ENCODE assay signal across 19 mouse cellular contexts in the genomic region with DNA sequence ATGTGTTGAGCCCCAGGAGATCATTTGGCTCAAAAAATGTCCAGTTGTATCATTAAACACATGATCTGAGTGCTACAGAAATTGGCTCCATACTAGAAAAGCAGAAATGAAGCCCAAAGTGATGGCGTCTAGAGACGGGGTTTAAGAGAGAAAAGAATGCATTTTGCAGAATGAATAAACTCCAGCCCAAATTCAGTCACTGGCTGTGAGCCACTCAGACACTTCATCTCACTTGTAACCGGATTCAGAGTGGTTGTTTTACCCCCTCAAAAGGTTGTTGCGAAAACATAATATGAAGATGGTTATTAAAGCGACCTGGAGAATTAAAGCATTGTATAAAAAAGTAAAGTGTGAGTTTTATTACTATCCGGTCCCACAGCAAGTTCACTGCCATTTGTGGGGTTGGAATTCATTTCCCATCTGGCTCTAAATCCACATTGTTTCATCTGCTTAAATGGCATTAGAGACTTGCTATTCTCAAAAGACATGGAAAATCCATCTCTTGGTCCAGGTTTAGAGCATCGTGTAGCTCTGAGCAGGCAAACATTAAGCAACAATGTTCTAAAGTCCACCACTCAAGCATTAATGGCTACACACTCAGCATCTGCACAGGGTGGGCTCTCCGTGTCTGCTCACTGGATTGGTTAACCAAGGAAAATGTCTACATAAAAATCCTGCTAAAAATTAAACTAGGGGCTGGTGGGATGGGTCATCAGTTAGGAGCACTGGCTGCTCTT.
"Had no signal": no experiment of that assay in that cellular context is flagged by ENCODE, and none has a peak within 500 bp of the region (broad histone marks: within the 10 kb centered on the region; RNA-seq: fewer than 3 reads in every experiment).

No protein-coding gene starts in this region.

- H3K9ac ChIP-seq: liver, embryonic 13.5 days; midbrain, embryonic 13.5 days; neural tube, embryonic 12.5 days; neural tube, embryonic 15.5 days; stomach, embryonic 15.5 days had no signal

- DNase-seq: kidney, adult 18-20 months; kidney, adult 9 months; kidney, postnatal 14 days; kidney, postnatal 4 days; left cerebral cortex, postnatal 4 days; liver; liver, embryonic 13.5 days; right cerebral cortex, adult 18-20 months; right cerebral cortex, postnatal 14 days; right cerebral cortex, postnatal 4 days; thymus, postnatal 36 days had no signal

- H3K27ac ChIP-seq: liver, embryonic 13.5 days; midbrain, embryonic 10.5 days; midbrain, embryonic 13.5 days; neural tube, embryonic 12.5 days; neural tube, embryonic 15.5 days; stomach, embryonic 15.5 days had no signal

- H3K4me1 ChIP-seq: liver, embryonic 13.5 days; midbrain, embryonic 13.5 days; neural tube, embryonic 12.5 days; neural tube, embryonic 15.5 days; stomach, embryonic 15.5 days had no signal

- H3K4me2 ChIP-seq: liver, embryonic 13.5 days; midbrain, embryonic 13.5 days; neural tube, embryonic 12.5 days; neural tube, embryonic 15.5 days; stomach, embryonic 15.5 days had no signal

- ATAC-seq: inflammation-experienced regulatory T-cells, adult 6 months; intestine, embryonic 16.5 days; midbrain, embryonic 13.5 days had no signal

- H3K27me3 ChIP-seq: liver, embryonic 13.5 days; midbrain, embryonic 13.5 days; neural tube, embryonic 12.5 days; neural tube, embryonic 15.5 days; stomach, embryonic 15.5 days had no signal

- H3K9me3 ChIP-seq: liver, embryonic 13.5 days; megakaryocyte, embryonic 14.5 days; midbrain, embryonic 10.5 days; midbrain, embryonic 13.5 days; neural tube, embryonic 12.5 days; neural tube, embryonic 15.5 days; stomach, embryonic 15.5 days had no signal

- H3K36me3 ChIP-seq: liver, embryonic 13.5 days; midbrain, embryonic 10.5 days; midbrain, embryonic 13.5 days; neural tube, embryonic 12.5 days; neural tube, embryonic 15.5 days; stomach, embryonic 15.5 days had no signal

- H3K4me3 ChIP-seq: liver, embryonic 13.5 days; megakaryocyte, embryonic 14.5 days; midbrain, embryonic 10.5 days; midbrain, embryonic 13.5 days; neural tube, embryonic 12.5 days; neural tube, embryonic 15.5 days; stomach, embryonic 15.5 days had no signal
